Mouse (Mus musculus) ES-E14 (cell line): ENCODE results near the gene Sipa1.

Source experiments
- HCFC1 ChIP-seq: IDR thresholded peaks from 2 replicates; pipeline ENCODE4 v1.6.1; 2012; ENCODE audit warnings: low read length, inconsistent platforms, borderline replicate concordance; ENCODE audit not compliant: insufficient read depth
- MAFK ChIP-seq: IDR thresholded peaks from 2 replicates; pipeline ENCODE4 v1.6.1; 2014; ENCODE audit warnings: mild to moderate bottlenecking, low read depth, low read length, inconsistent platforms; ENCODE audit not compliant: insufficient read depth
- ZC3H11A ChIP-seq: IDR thresholded peaks from 2 replicates; pipeline ENCODE4 v1.6.1; 2012; ENCODE audit warnings: low read depth, mild to moderate bottlenecking, inconsistent platforms, low read length, borderline replicate concordance
- ZNF384 ChIP-seq: IDR thresholded peaks from 2 replicates; pipeline ENCODE4 v1.6.1; 2012; ENCODE audit warnings: low read depth, low read length, inconsistent platforms

DNA sequence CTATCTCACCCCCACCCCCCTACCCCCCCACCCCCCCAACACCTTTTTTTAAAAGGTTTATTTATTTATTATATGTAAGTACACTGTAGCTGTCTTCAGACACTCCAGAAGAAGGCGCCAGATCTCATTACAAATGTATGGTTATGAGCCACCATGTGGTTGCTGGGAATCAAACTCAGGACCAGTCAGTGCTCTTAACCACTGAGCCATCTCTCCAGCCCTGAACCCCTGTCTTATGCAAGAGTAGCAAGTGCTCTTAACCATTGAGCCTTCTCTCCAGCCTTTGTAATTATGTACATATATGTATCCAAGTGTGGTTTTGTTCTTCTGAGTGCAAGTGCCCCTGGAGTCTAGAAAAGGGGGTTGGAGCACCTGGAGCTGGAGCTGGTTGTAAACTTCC is 51.5 kb downstream of the Sipa1 start:
- TF ChIP-seq HCFC1 (no peak), ZNF384 (no peak), MAFK (no peak), ZC3H11A (no peak)
